Mouse (Mus musculus): Measurements from ENCODE around the gene Sgsm1. TPM values are rescaled to one million over a fixed set of nuclear protein-coding genes. Genes with fewer than 3 reads are reported as not detected.

The Sgsm1 gene
- 73.9 and 77.7 TPM in 2 replicates for polyA plus RNA-seq (2012; rRNA removed)

GRCm38 (mm10) chr5:113310377-113311003 lies at the start of gene Sgsm1:
Gene Sgsm1, minus strand, starts transcription at chr5:113310786.
- H3K4me3 ChIP-seq (replicated peaks; ENCODE audit: insufficient read depth, low read depth, low read length) = peak within 1 kb of the TSS; percentile 81
- H3K4me1 ChIP-seq (ENCODE audit: control insufficient read depth, insufficient read depth, low read length) = peaks cover 26% of the 10 kb centered on the region
- TF ChIP-seq POLR2A (IDR thresholded peaks at IDR 0.05; ENCODE audit: borderline replicate concordance, insufficient read depth, low read length) = peak; percentile 87
- peak; percentile 68 for TF ChIP-seq CTCF (IDR thresholded peaks at IDR 0.05; ENCODE audit: borderline replicate concordance, insufficient read depth, low read depth, low read length)
- peak within 1 kb of the TSS; percentile 85 for H3K27ac ChIP-seq (ENCODE audit: insufficient read depth, low read length)
- H3K27me3 ChIP-seq (ENCODE audit: control insufficient read depth, insufficient read depth, low read length) = no peaks in the 10 kb centered on the region
- DNase-seq = peak; percentile 93 to 94
- under 1% methylated on average over 53 of the region's 53 CpGs for WGBS

GRCm38 (mm10) chr5:113358833-113359232 lies 48.2 kb upstream of the Sgsm1 start:
- 40% methylated on average over 11 of the region's 11 CpGs for WGBS
- Histone ChIP-seq H3K4me3 (replicated peaks; ENCODE audit: insufficient read depth, low read depth, low read length) (no peak overlapping the region), H3K27ac (ENCODE audit: insufficient read depth, low read length) (no peak overlapping the region), H3K4me1 (ENCODE audit: control insufficient read depth, insufficient read depth, low read length) (peaks cover 12% of the 10 kb centered on the region), H3K27me3 (ENCODE audit: control insufficient read depth, insufficient read depth, low read length) (no peaks in the 10 kb centered on the region)
- no peak for TF ChIP-seq CTCF (IDR thresholded peaks at IDR 0.05; ENCODE audit: borderline replicate concordance, insufficient read depth, low read depth, low read length)
- TF ChIP-seq POLR2A (IDR thresholded peaks at IDR 0.05; ENCODE audit: borderline replicate concordance, insufficient read depth, low read length) = no peak
- no peak for DNase-seq

GRCm38 (mm10) chr5:113357656-113358055 lies 47.1 kb upstream of the Sgsm1 start:
- no peak for DNase-seq
- WGBS = 13% methylated on average over 3 of the region's 3 CpGs
- TF ChIP-seq CTCF (IDR thresholded peaks at IDR 0.05; ENCODE audit: borderline replicate concordance, insufficient read depth, low read depth, low read length) (no peak), POLR2A (IDR thresholded peaks at IDR 0.05; ENCODE audit: borderline replicate concordance, insufficient read depth, low read length) (no peak)

GRCm38 (mm10) chr5:113357186-113357585 lies 46.6 kb upstream of the Sgsm1 start, which contains the start of gene Aym1:
Gene Aym1, plus strand, starts transcription at chr5:113357294.
- TF ChIP-seq POLR2A (IDR thresholded peaks at IDR 0.05; ENCODE audit: borderline replicate concordance, insufficient read depth, low read length) = no peak
- DNase-seq = no peak
- H3K27me3 ChIP-seq (ENCODE audit: control insufficient read depth, insufficient read depth, low read length) = no peaks in the 10 kb centered on the region
- H3K4me1 ChIP-seq (ENCODE audit: control insufficient read depth, insufficient read depth, low read length) = peaks cover 1% of the 10 kb centered on the region; the same call in 1 of the 2 replicates
- no peak within 1 kb of the TSS for H3K4me3 ChIP-seq (replicated peaks; ENCODE audit: insufficient read depth, low read depth, low read length)
- H3K27ac ChIP-seq (ENCODE audit: insufficient read depth, low read length) = no peak within 1 kb of the TSS
- 21% methylated on average over 6 of the region's 6 CpGs for WGBS

More at GRCm38 (mm10) chr5:113357656-113358055, 47.1 kb upstream of the Sgsm1 start:
- H3K4me1 ChIP-seq (ENCODE audit: control insufficient read depth, insufficient read depth, low read length) = peaks cover 6% of the 10 kb centered on the region; the same call in 1 of the 2 replicates
- no peaks in the 10 kb centered on the region for H3K27me3 ChIP-seq (ENCODE audit: control insufficient read depth, insufficient read depth, low read length)
- H3K4me3 ChIP-seq (replicated peaks; ENCODE audit: insufficient read depth, low read depth, low read length) = no peak overlapping the region
- H3K27ac ChIP-seq (ENCODE audit: insufficient read depth, low read length) = no peak overlapping the region

GRCm38 (mm10) chr5:113354311-113354710 lies 43.7 kb upstream of the Sgsm1 start:
- no peaks in the 10 kb centered on the region for H3K4me1 ChIP-seq (ENCODE audit: control insufficient read depth, insufficient read depth, low read length)
- no peak for DNase-seq
- 62% methylated on average over 16 of the region's 16 CpGs for WGBS
- no peaks in the 10 kb centered on the region for H3K27me3 ChIP-seq (ENCODE audit: control insufficient read depth, insufficient read depth, low read length)
- no peak overlapping the region for H3K4me3 ChIP-seq (replicated peaks; ENCODE audit: insufficient read depth, low read depth, low read length)
- H3K27ac ChIP-seq (ENCODE audit: insufficient read depth, low read length) = no peak overlapping the region
- TF ChIP-seq CTCF (IDR thresholded peaks at IDR 0.05; ENCODE audit: borderline replicate concordance, insufficient read depth, low read depth, low read length) (no peak), POLR2A (IDR thresholded peaks at IDR 0.05; ENCODE audit: borderline replicate concordance, insufficient read depth, low read length) (no peak)

- Histone ChIP-seq H3K27ac (ENCODE audit: insufficient read depth, low read length) (no peak overlapping the region), H3K4me3 (replicated peaks; ENCODE audit: insufficient read depth, low read depth, low read length) (no peak overlapping the region), H3K27me3 (ENCODE audit: control insufficient read depth, insufficient read depth, low read length) (no peaks in the 10 kb centered on the region), H3K4me1 (ENCODE audit: control insufficient read depth, insufficient read depth, low read length) (no peaks in the 10 kb centered on the region)
- DNase-seq = no peak
- 69% methylated on average over 6 of the region's 6 CpGs for WGBS
- TF ChIP-seq CTCF (IDR thresholded peaks at IDR 0.05; ENCODE audit: borderline replicate concordance, insufficient read depth, low read depth, low read length) (no peak), POLR2A (IDR thresholded peaks at IDR 0.05; ENCODE audit: borderline replicate concordance, insufficient read depth, low read length) (no peak)
Observed at GRCm38 (mm10) chr5:113352636-113353035, 42.0 kb upstream of the Sgsm1 start.

- Histone ChIP-seq H3K27me3 (ENCODE audit: control insufficient read depth, insufficient read depth, low read length) (no peaks in the 10 kb centered on the region), H3K27ac (ENCODE audit: insufficient read depth, low read length) (no peak overlapping the region), H3K4me3 (replicated peaks; ENCODE audit: insufficient read depth, low read depth, low read length) (no peak overlapping the region), H3K4me1 (ENCODE audit: control insufficient read depth, insufficient read depth, low read length) (no peaks in the 10 kb centered on the region)
- no peak for DNase-seq
- TF ChIP-seq CTCF (IDR thresholded peaks at IDR 0.05; ENCODE audit: borderline replicate concordance, insufficient read depth, low read depth, low read length) (no peak), POLR2A (IDR thresholded peaks at IDR 0.05; ENCODE audit: borderline replicate concordance, insufficient read depth, low read length) (no peak)
- WGBS = 65% methylated on average over 3 of the region's 3 CpGs
Observed at GRCm38 (mm10) chr5:113351768-113352167, 41.2 kb upstream of the Sgsm1 start.

- Histone ChIP-seq H3K27ac (ENCODE audit: insufficient read depth, low read length) (no peak overlapping the region), H3K27me3 (ENCODE audit: control insufficient read depth, insufficient read depth, low read length) (no peaks in the 10 kb centered on the region), H3K4me1 (ENCODE audit: control insufficient read depth, insufficient read depth, low read length) (0 out of 2 replicates have a peak, but pooled peaks cover 2% of the 10 kb centered on the region), H3K4me3 (replicated peaks; ENCODE audit: insufficient read depth, low read depth, low read length) (no peak overlapping the region)
- TF ChIP-seq CTCF (IDR thresholded peaks at IDR 0.05; ENCODE audit: borderline replicate concordance, insufficient read depth, low read depth, low read length) (no peak), POLR2A (IDR thresholded peaks at IDR 0.05; ENCODE audit: borderline replicate concordance, insufficient read depth, low read length) (no peak)
- 30% methylated on average over 7 of the region's 7 CpGs for WGBS
- DNase-seq = no peak
Observed at GRCm38 (mm10) chr5:113349810-113350209, 39.2 kb upstream of the Sgsm1 start.

Measured in cerebellum, adult 2 months (tissue).